Mouse (Mus musculus) hindbrain, embryonic 13.5 days (tissue): ENCODE data around the gene Frmd8. TPM values are rescaled to one million over a fixed set of nuclear protein-coding genes. Genes with fewer than 3 reads are reported as not detected.

ENCODE experiments used
- ATAC-seq: fragments of 200-750 bp; cut with Nextera tagmentation; 2 replicates; pipeline ENCODE4 v1.8.0; 2017; ENCODE audit warnings: moderate TSS enrichment; ENCODE audit not compliant: low FRiP score
- H3K27ac ChIP-seq: fragments of 300-500 bp; sonication (generic); 2 replicates; pipeline ENCODE4 v1.5.1; 2015; ENCODE audit warnings: inconsistent platforms, mild to moderate bottlenecking, moderate library complexity
- H3K27me3 ChIP-seq: fragments of 300-500 bp; sonication (generic); 2 replicates; pipeline ENCODE4 v1.6.1; 2015; ENCODE audit warnings: mild to moderate bottlenecking, inconsistent platforms
- H3K36me3 ChIP-seq: fragments of 300-500 bp; sonication (generic); 2 replicates; pipeline ENCODE4 v1.6.1; 2015; ENCODE audit warnings: mild to moderate bottlenecking, inconsistent platforms
- H3K4me1 ChIP-seq: fragments of 300-500 bp; sonication (generic); replicated peaks from 2 replicates; pipeline ENCODE4 v1.6.1; 2015; ENCODE audit warnings: inconsistent platforms
- H3K4me2 ChIP-seq: fragments of 300-500 bp; sonication (generic); 2 replicates; pipeline ENCODE4 v1.6.1; 2015; ENCODE audit warnings: inconsistent platforms, mild to moderate bottlenecking, moderate library complexity
- H3K4me3 ChIP-seq: fragments of 300-500 bp; sonication (generic); 2 replicates; pipeline ENCODE4 v1.5.1; 2015; ENCODE audit warnings: mild to moderate bottlenecking, inconsistent platforms
- H3K9ac ChIP-seq: fragments of 300-500 bp; sonication (generic); 2 replicates; pipeline ENCODE4 v1.6.1; 2015; ENCODE audit warnings: mild to moderate bottlenecking, inconsistent platforms
- H3K9me3 ChIP-seq: fragments of 300-500 bp; sonication (generic); 2 replicates; pipeline ENCODE4 v1.6.1; 2016; ENCODE audit warnings: inconsistent platforms
- WGBS: fragments of 180-500 bp; shearing (Covaris S2); methylation state at CpG from one replicate; pipeline ENCODE4 v1.1.7; 2015; 5-methylcytosine and 5-hydroxymethylcytosine counted together
- polyA plus RNA-seq: library from polyadenylated mRNA; unstranded; fragments of >200 nt; fragmentation: Nextera tagmentation; extraction: Ambion mirVana; gene quantifications from 2 replicates; pipeline ENCODE4 v1.2.1, GENCODE M21; 2015

Gene Frmd8
- 17.5 and 19.3 TPM in 2 replicates for polyA plus RNA-seq

DNA sequence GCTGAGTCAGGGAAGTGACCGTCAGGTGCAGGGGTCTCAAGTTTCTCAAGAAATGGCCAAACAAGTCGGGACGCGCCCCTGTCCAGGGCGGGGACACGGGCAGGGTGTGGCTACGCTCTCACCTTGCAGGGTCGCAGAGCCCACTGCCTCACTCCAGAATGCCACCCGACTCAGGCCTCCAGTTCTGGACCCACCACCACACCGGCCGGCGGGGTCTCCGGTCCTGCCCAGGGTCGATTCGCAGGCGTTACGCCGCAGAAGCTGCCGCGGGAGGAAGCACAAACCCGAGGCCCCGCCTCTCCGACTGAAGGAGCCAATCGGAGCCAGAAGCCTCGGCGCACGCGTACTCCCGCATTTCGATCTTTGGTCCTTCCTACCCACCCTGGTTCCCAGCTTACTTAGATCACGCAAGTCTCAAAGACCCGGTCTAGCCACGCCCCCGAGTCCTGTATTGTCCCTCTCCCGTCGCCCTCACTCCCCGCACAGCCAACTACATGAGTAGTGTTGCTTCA lies at the start of gene Frmd8:
Gene Frmd8, minus strand, starts transcription at position 306 of the 512 bp plus-strand sequence.
- H3K27me3 ChIP-seq, result no peaks in the 10 kb centered on the region
- peaks cover 13% of the 10 kb centered on the region for H3K36me3 ChIP-seq
- peaks cover 47% of the 10 kb centered on the region for H3K4me1 ChIP-seq
- WGBS, result 0% methylated on average over 37 of the region's 37 CpGs
- H3K27ac ChIP-seq, result peak within 1 kb of the TSS; percentile 74
- H3K9ac ChIP-seq, result peak within 1 kb of the TSS; percentile 85
- H3K4me3 ChIP-seq, result peak within 1 kb of the TSS; percentile 75
- peak within 1 kb of the TSS; percentile 88 for H3K4me2 ChIP-seq
- no peaks in the 10 kb centered on the region for H3K9me3 ChIP-seq
- ATAC-seq, result peak; percentile 93

DNA sequence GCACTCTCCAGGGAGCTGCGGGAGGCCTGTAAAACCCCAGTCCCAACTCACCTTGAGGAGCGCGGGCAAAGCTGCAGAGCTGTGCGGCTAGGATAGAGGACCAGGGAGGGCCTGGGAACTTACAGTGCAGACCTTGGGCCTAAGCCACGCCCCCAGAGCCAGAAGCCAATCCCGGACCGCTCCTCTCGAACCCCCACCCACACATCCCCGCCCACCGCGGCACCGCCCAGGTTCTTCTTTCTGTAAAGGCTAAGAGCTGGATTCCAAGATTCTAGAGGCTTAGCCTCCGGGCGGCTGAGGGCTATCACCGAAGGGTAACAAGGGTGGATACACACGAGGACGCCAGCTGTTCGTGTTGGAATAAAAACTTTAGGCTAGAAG lies 49.6 kb upstream of the Frmd8 start, which contains the start of gene Cdc42ep2:
Gene Cdc42ep2, minus strand, starts transcription at position 104 of the 381 bp plus-strand sequence.
- Histone ChIP-seq H3K4me2 (peak within 1 kb of the TSS; percentile 91), H3K27ac (peak within 1 kb of the TSS; percentile 85), H3K4me3 (peak within 1 kb of the TSS; percentile 70), H3K9me3 (no peaks in the 10 kb centered on the region), H3K4me1 (peaks cover 43% of the 10 kb centered on the region), H3K9ac (peak within 1 kb of the TSS; percentile 83), H3K36me3 (no peaks in the 10 kb centered on the region), H3K27me3 (peaks cover 10% of the 10 kb centered on the region; the same call in 1 of the 2 replicates)
- 1% methylated on average over 18 of the region's 18 CpGs for WGBS
- ATAC-seq, result peak; percentile 94

DNA sequence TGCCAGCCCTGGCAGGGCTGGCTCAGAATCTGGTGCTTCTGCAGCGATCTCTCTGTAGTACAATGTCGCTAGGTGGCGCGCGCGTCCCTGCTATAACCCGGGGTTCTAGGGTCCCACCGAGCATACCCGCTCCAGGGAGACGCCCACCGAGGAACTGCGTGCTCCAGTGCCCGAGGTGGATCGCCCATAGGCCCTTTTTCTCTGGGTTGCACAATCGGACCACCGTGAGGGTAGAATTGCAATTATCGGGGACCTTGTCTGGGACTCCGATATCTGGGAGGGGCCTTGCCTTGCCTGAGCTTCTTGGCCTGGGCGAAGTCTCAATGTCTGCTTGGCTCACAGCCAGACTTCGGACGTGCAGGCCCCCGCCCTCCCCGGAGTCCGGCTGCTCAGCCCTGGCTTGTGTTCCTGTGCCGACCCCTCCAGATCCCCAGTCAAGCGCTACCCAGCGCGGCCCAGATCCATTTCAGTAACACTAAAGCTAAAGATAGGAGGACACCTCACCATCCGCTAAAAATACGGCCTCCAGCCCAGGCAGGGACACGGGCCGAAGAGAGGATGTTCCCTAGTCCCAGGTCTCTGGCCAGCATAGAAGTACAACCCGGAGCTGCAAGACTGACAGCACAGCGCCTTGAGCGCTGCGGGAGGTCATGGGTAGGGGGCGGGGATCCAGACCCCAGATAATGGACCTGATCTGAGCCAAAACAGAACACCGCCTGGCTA lies 49.1 kb upstream of the Frmd8 start:
- Histone ChIP-seq H3K27me3 (peaks cover 10% of the 10 kb centered on the region; the same call in 1 of the 2 replicates), H3K9me3 (no peaks in the 10 kb centered on the region), H3K9ac (peak overlapping the region; percentile 83), H3K27ac (peak overlapping the region; percentile 85), H3K4me2 (peak overlapping the region; percentile 91), H3K4me1 (peaks cover 41% of the 10 kb centered on the region), H3K36me3 (no peaks in the 10 kb centered on the region), H3K4me3 (peak overlapping the region; percentile 70)
- under 1% methylated on average over 38 of the region's 38 CpGs for WGBS
- ATAC-seq, result peak; percentile 78

DNA sequence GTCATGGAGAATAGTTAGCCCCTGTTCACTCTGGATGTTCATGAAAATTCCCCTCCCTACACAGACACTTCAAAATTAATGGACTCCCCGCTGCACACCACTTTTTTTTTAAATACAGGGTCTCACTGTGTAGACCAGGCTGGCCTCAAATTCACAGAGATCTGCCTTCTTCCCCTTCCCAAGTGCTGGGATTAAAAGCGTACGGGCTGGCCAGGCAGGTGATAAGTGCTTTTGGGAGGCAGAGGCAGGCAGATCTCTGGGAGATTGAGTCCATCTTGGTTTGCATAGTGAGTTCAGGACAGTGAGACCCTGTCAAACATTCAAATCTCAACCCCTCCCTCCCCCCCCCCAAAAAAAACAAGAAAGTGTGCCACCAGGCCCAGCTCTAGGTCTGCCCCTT lies 47.9 kb upstream of the Frmd8 start:
- WGBS, result 97% methylated on average over 3 of the region's 3 CpGs
- Histone ChIP-seq H3K9me3 (no peaks in the 10 kb centered on the region), H3K4me2 (peak overlapping the region; percentile 38)

DNA sequence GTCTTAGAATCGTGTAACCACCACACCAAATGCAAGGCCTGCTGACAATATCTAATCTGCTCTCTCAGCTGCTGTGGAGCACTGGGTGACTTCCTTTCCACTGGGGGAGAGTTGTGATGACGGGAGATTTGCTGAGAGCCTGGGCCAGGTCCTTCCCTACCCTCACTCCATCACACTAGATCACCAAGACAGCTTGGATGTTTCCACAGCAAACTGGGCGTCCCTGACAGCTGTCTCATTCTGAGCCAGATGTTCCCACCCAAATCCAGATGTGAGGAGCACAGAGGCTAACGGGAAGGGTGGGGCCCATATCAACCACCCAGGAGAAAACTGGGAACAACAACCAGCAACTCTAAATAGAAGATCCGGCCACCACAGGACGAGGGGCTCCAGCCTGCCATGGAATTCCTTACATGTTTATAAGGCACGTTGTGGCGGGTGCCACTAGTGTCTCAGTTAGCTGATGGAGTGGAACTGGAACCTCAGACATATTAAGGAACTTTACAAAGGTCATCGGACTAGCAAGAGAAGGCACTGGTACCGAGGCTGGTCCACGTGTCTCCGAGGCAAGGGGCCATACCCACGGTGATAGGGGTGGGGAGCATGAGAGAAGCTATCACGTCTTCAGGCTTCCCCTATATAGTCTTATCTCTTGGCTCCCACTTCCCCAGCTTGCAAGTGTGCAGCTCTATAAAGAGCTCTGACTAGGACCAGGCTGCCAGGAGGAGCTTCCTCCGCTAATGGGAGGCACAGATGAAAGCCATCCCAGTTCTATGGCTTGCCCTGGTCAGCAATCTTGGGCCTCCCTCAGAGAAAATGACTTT lies 47.3 kb upstream of the Frmd8 start:
- H3K4me3 ChIP-seq, result no peak overlapping the region
- WGBS, result 82% methylated on average over 15 of the region's 15 CpGs

More for the DNA sequence above, 47.9 kb upstream of the Frmd8 start:
- Histone ChIP-seq H3K9ac (peak overlapping the region; percentile 49; the same call in 1 of the 2 replicates), H3K27ac (no peak overlapping the region), H3K4me1 (peaks cover 41% of the 10 kb centered on the region), H3K36me3 (peaks cover 9% of the 10 kb centered on the region), H3K4me3 (no peak overlapping the region), H3K27me3 (peaks cover 10% of the 10 kb centered on the region; the same call in 1 of the 2 replicates)
- no peak for ATAC-seq

DNA sequence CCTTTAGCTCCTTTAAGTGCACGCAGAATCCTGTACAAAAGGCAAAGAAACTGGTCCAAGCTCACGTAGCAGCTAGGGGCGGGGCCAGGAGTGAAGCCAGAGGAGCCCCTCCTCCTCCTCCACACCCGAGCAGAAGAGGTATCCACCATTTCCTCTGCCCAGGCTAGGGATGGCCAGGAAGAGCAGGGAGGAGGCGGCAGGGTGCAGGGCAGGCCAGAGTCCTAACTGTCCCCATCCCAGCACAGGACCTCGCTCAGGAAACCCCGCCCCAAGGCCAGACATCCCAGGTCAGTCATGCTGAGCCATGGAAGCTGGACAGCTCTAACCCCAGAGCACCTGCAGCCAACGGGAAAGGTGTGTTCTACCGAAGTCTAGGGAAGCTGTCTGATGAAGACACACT lies 46.6 kb upstream of the Frmd8 start:
- H3K27ac ChIP-seq, result no peak overlapping the region
- peak overlapping the region; percentile 38 for H3K4me2 ChIP-seq
- H3K9ac ChIP-seq, result peak overlapping the region; percentile 71
- no peak for ATAC-seq
- H3K4me1 ChIP-seq, result peaks cover 41% of the 10 kb centered on the region
- peaks cover 10% of the 10 kb centered on the region; the same call in 1 of the 2 replicates for H3K27me3 ChIP-seq
- H3K4me3 ChIP-seq, result peak overlapping the region; percentile 12; the same call in 1 of the 2 replicates
- H3K36me3 ChIP-seq, result peaks cover 20% of the 10 kb centered on the region
- no peaks in the 10 kb centered on the region for H3K9me3 ChIP-seq
- WGBS, result 17% methylated on average over 9 of the region's 9 CpGs

More for the DNA sequence above, 47.3 kb upstream of the Frmd8 start:
- peaks cover 10% of the 10 kb centered on the region; the same call in 1 of the 2 replicates for H3K27me3 ChIP-seq
- ATAC-seq, result no peak
- H3K27ac ChIP-seq, result no peak overlapping the region
- peak overlapping the region; percentile 38 for H3K4me2 ChIP-seq
- peaks cover 41% of the 10 kb centered on the region for H3K4me1 ChIP-seq
- H3K9ac ChIP-seq, result peak overlapping the region; percentile 71
- H3K36me3 ChIP-seq, result peaks cover 15% of the 10 kb centered on the region
- no peaks in the 10 kb centered on the region for H3K9me3 ChIP-seq

DNA sequence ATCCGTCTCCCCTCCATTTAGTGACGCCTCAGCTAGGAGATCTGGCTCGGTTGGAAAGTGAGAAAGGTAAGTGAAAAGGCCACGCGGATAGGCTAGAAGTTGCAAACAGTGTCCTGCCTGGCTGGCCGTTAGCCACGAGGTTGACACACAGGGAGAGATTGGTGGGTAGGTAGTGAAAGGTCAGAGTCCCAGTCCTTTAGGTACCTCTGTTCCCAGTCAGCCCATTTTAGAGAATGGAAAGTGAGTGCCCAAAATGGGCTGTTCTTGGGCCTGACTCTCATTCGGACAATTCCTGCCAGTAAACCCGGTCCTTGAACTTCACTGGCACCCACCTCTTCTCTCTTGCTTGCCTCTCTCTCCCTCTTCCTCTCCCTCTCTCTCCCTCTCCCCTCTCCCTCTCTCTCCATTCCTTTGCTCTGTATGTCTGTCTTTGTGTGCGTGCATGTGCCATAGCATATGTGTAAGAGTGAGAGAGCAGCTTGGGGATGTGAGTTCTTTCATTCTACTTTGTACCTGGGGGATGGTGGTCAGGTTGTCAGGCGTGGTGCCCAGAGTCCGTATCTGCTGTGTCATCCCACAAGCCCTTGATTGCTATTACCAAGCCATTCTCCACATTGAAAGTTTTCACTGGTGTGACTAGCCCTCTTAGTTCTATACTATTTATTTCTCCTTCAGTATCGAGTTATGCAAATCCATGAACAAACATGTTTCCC lies 38.1 kb upstream of the Frmd8 start, which contains the start of gene Dpf2:
Gene Dpf2, minus strand, starts transcription at position 4 of the 713 bp plus-strand sequence.
- H3K4me1 ChIP-seq, result peaks cover 38% of the 10 kb centered on the region
- peaks cover 24% of the 10 kb centered on the region for H3K36me3 ChIP-seq
- H3K4me2 ChIP-seq, result peak within 1 kb of the TSS; percentile 90
- WGBS, result 23% methylated on average over 13 of the region's 13 CpGs
- ATAC-seq, result 0 out of 2 replicates have a peak, but pooled peaks have one; percentile 6
- H3K27ac ChIP-seq, result peak within 1 kb of the TSS; percentile 89
- H3K27me3 ChIP-seq, result no peaks in the 10 kb centered on the region
- peak within 1 kb of the TSS; percentile 94 for H3K9ac ChIP-seq
- no peaks in the 10 kb centered on the region for H3K9me3 ChIP-seq
- peak within 1 kb of the TSS; percentile 100 for H3K4me3 ChIP-seq

DNA sequence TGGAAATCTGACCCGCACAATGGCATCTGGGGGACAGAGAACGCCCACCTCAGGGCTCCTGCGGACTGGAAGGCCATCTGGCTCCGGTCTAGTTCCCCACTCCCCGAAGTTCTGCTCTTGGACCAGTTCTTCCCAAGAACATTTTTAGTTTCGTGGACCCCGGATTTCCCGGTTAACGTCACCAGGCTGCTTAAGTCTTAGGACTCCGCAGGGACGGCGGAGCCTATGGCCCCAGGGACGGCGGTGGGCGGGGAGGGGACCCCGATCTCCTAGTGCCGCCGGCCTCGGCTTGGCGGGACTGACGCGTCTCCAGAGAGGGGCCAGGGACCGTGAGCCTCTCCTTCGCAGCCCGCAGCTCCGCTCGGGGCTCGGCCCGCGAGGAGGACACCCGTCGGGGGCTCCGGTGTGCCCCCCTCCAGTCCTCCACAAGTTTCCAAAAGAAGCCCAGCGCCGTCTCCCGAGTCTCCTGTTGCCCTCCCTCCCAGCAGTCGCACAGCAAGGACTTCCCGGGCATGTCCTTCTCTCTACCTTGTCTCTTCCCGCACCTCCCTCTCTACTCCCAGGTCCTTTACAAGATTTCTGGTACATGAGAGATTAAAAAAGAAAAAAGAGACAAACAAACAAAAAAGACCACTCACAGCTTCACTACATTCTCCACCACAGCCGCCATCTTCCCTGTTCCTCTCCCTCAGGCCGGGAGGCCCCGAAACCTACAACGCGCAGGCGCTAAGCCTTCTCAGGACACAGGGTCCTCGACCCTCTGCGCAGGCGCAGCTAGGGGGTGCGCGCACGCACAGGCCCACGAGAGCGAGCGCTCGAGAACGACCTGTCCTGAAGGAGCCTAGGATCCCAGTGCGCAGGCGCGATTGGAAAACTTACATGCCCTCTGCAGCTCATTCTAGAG lies 37.3 kb upstream of the Frmd8 start:
- H3K9me3 ChIP-seq, result no peaks in the 10 kb centered on the region
- under 1% methylated on average over 59 of the region's 59 CpGs for WGBS
- peaks cover 38% of the 10 kb centered on the region for H3K4me1 ChIP-seq
- H3K27me3 ChIP-seq, result no peaks in the 10 kb centered on the region
- H3K36me3 ChIP-seq, result peaks cover 16% of the 10 kb centered on the region
- H3K9ac ChIP-seq, result peak overlapping the region; percentile 94
- H3K4me2 ChIP-seq, result peak overlapping the region; percentile 90
- ATAC-seq, result peak; percentile 93
- H3K4me3 ChIP-seq, result peak overlapping the region; percentile 100
- H3K27ac ChIP-seq, result peak overlapping the region; percentile 89

DNA sequence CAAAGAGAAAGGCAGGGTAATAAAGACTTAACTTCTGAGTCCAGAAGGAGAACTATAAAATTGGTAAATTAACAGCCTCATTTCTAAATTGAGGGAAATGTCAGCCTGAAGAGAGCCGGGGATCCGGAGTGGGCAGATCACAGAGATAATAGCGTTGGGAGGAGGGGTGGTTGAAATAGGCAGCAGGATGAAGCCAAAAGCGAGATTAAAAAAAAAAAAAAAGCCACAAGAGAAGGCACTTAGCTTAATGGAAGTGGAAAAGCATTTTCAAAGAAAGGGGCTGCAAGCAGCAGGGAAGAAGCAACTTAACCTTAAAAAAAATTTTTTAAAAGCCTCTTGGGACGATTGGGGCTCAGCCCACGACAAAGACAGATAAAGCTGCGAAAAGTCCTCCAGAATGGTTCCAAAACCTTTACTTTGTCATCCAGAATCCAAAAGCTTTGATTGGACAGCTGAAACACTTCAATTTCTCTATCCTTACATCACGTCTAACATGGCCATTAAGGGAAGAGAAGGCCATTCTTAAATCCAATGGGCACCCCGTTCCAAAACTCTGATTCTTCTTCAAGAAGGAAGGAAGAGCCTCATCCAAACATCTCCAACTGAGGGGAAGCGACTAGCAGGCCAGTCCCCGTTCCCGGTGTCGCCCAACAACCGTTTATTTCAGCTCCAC lies 36.5 kb upstream of the Frmd8 start:
- H3K4me3 ChIP-seq, result peak overlapping the region; percentile 100
- H3K4me2 ChIP-seq, result peak overlapping the region; percentile 90
- peaks cover 38% of the 10 kb centered on the region for H3K4me1 ChIP-seq
- H3K36me3 ChIP-seq, result peaks cover 16% of the 10 kb centered on the region
- no peaks in the 10 kb centered on the region for H3K9me3 ChIP-seq
- ATAC-seq, result no peak
- peak overlapping the region; percentile 94 for H3K9ac ChIP-seq
- H3K27me3 ChIP-seq, result no peaks in the 10 kb centered on the region
- peak overlapping the region; percentile 89 for H3K27ac ChIP-seq
- 9% methylated on average over 14 of the region's 14 CpGs for WGBS

DNA sequence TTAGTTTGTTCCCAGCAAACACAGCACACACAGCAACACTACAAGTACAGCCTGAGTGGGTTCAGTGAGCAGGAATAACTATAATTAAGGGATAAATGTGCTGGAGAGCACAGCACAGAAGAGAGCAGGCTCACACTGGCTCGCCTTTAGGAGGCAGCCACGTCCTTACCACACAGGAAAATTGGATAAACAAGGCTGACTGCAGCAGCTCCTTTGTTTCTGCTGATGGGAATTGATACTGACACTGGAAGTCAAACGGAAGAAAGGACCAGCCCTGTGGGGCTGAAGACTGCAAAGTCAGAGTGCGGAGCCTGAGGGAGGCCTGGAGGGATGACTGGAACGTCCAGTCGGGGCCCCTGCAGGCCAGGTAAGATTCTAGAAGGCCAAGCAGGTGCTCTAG lies 35.1 kb upstream of the Frmd8 start:
- Histone ChIP-seq H3K9me3 (no peaks in the 10 kb centered on the region), H3K4me3 (peak overlapping the region; percentile 100), H3K27me3 (no peaks in the 10 kb centered on the region), H3K27ac (peak overlapping the region; percentile 84), H3K9ac (peak overlapping the region; percentile 94), H3K36me3 (peaks cover 23% of the 10 kb centered on the region), H3K4me1 (peaks cover 38% of the 10 kb centered on the region), H3K4me2 (peak overlapping the region; percentile 90)
- 45% methylated on average over 6 of the region's 6 CpGs for WGBS
- ATAC-seq, result no peak
